Mouse (Mus musculus): ENCODE results near the gene Itga5. TPM values are rescaled to one million over a fixed set of nuclear protein-coding genes. Genes with fewer than 3 reads are reported as not detected.
A peak's percentile ranks its signal among the peaks of the same experiment; 100 is the strongest.

Gene Itga5
- total and polyA plus RNA-seq, 3 experiments: 0.17 to 1.8 (median 0.28) TPM

GRCm38 (mm10) chr15:103342415-103342814 is 24.1 kb downstream of the Itga5 start (continued):
- TF ChIP-seq ZMIZ1 (IDR thresholded peaks at IDR 0.05; ENCODE audit: low read depth, low read length): no peak
- TF ChIP-seq MAZ (IDR thresholded peaks at IDR 0.05; ENCODE audit: low read depth, low read length): no peak
- no peak for TF ChIP-seq MAX (IDR thresholded peaks at IDR 0.05; ENCODE audit: low read length)
- no peak for TF ChIP-seq ZKSCAN1 (IDR thresholded peaks at IDR 0.05; ENCODE audit: borderline replicate concordance, low read depth, low read length)
- no peak for TF ChIP-seq ELF1 (IDR thresholded peaks at IDR 0.05; ENCODE audit: low read depth, low read length)

GRCm38 (mm10) chr15:103341547-103341946 is 25.0 kb downstream of the Itga5 start:
- H3K9me3 ChIP-seq (replicated peaks; ENCODE audit: low read length): no peaks in the 10 kb centered on the region
- no peak overlapping the region for H3K27ac ChIP-seq (ENCODE audit: insufficient read depth, low read depth)
- no peak overlapping the region for H3K4me2 ChIP-seq (ENCODE audit: insufficient read depth, low read depth, poor library complexity, severe bottlenecking)
- in situ Hi-C loops (cut with MboI; ENCODE audit: low pct_ligation_motif_present, low pct_unique_long_range_greater_than_20kb, low sequenced_read_pairs): no loop called here
- dilution Hi-C loops (cut with MboI; ENCODE audit: extremely low pct_ligation_motif_present, extremely low pct_unique_long_range_greater_than_20kb, low sequenced_read_pairs): no loop called here
- no peak overlapping the region for H3K9ac ChIP-seq (ENCODE audit: insufficient read depth, low read depth)
- TF ChIP-seq PAX5 (IDR thresholded peaks at IDR 0.05; ENCODE audit: low read length): no peak
- H3K27me3 ChIP-seq (replicated peaks): peaks cover 8% of the 10 kb centered on the region
- H3K4me1 ChIP-seq (ENCODE audit: control insufficient read depth in 1 of 2, insufficient read depth in 2 of 2): peaks cover 11 to 41% of the 10 kb centered on the region in 2 experiments; a peak in 3 of 4 replicates
- H3K4me3 ChIP-seq (replicated peaks in 1 of 3; ENCODE audit: low read depth in 2 of 3, low read length in 2 of 3, poor library complexity in 1 of 3): no peak overlapping the region
- peaks cover 0 to 5% of the 10 kb centered on the region in 2 experiments for H3K36me3 ChIP-seq (replicated peaks in 1 of 2; ENCODE audit: control insufficient read depth in 1 of 2, insufficient read depth in 1 of 2, low read length in 1 of 2)
- no peak for DNase-seq (ENCODE audit: extremely low read depth)
- H3K79me2 ChIP-seq (replicated peaks; ENCODE audit: control insufficient read depth, extremely low read depth, insufficient read depth, poor library complexity, severe bottlenecking): no peaks in the 10 kb centered on the region

- in situ Hi-C loops (cut with MboI; ENCODE audit: low pct_ligation_motif_present, low pct_unique_long_range_greater_than_20kb, low sequenced_read_pairs): no loop called here
- Histone ChIP-seq H3K4me2 (ENCODE audit: insufficient read depth, low read depth, poor library complexity, severe bottlenecking) (0 out of 2 replicates have a peak overlapping the region, but pooled peaks have one; percentile 84), H3K9ac (ENCODE audit: insufficient read depth, low read depth) (no peak overlapping the region), H3K36me3 (replicated peaks in 1 of 2; ENCODE audit: control insufficient read depth in 1 of 2, insufficient read depth in 1 of 2, low read length in 1 of 2) (peaks cover 0 to 3% of the 10 kb centered on the region in 2 experiments), H3K9me3 (replicated peaks; ENCODE audit: low read length) (no peaks in the 10 kb centered on the region), H3K79me2 (replicated peaks; ENCODE audit: control insufficient read depth, extremely low read depth, insufficient read depth, poor library complexity, severe bottlenecking) (no peaks in the 10 kb centered on the region), H3K4me3 (replicated peaks in 1 of 3; ENCODE audit: low read depth in 2 of 3, low read length in 2 of 3, poor library complexity in 1 of 3) (no peak overlapping the region), H3K27ac (ENCODE audit: insufficient read depth, low read depth) (no peak overlapping the region), H3K4me1 (ENCODE audit: control insufficient read depth in 1 of 2, insufficient read depth in 2 of 2) (peaks cover 11 to 47% of the 10 kb centered on the region in 2 experiments; a peak in 3 of 4 replicates), H3K27me3 (replicated peaks) (peaks cover 8% of the 10 kb centered on the region)
- dilution Hi-C loops (cut with MboI; ENCODE audit: extremely low pct_ligation_motif_present, extremely low pct_unique_long_range_greater_than_20kb, low sequenced_read_pairs): no loop called here
- DNase-seq (ENCODE audit: extremely low read depth): no peak
- TF ChIP-seq PAX5 (IDR thresholded peaks at IDR 0.05; ENCODE audit: low read length) (no peak), CTCF (conservative IDR thresholded peaks at IDR 0.05 in 1 of 2, IDR thresholded peaks at IDR 0.05 in 1 of 2; ENCODE audit: low read depth in 2 of 2, low read length in 2 of 2) (peak in 1 of 2 experiments; percentile 40; a peak in 2 of 4 replicates), MYC (IDR thresholded peaks at IDR 0.05; ENCODE audit: low read depth, low read length) (no peak), USF1 (IDR thresholded peaks at IDR 0.05; ENCODE audit: low read depth, low read length) (no peak)
Observed at GRCm38 (mm10) chr15:103340786-103341185, 25.8 kb downstream of the Itga5 start.

- Histone ChIP-seq H3K4me1 (ENCODE audit: control insufficient read depth in 1 of 2, insufficient read depth in 2 of 2) (peaks cover 13 to 55% of the 10 kb centered on the region in 2 experiments; a peak in 3 of 4 replicates), H3K27me3 (replicated peaks) (peaks cover 8% of the 10 kb centered on the region), H3K79me2 (replicated peaks; ENCODE audit: control insufficient read depth, extremely low read depth, insufficient read depth, poor library complexity, severe bottlenecking) (no peaks in the 10 kb centered on the region), H3K4me3 (replicated peaks in 1 of 3; ENCODE audit: low read depth in 2 of 3, low read length in 2 of 3, poor library complexity in 1 of 3) (peak within 1 kb of the TSS; percentile 55 to 72 (median 56)), H3K36me3 (replicated peaks in 1 of 2; ENCODE audit: control insufficient read depth in 1 of 2, insufficient read depth in 1 of 2, low read length in 1 of 2) (peaks cover 0 to 2% of the 10 kb centered on the region in 2 experiments), H3K9ac (ENCODE audit: insufficient read depth, low read depth) (peak within 1 kb of the TSS; percentile 19; the same call in 1 of the 2 replicates), H3K9me3 (replicated peaks; ENCODE audit: low read length) (no peaks in the 10 kb centered on the region), H3K4me2 (ENCODE audit: insufficient read depth, low read depth, poor library complexity, severe bottlenecking) (peak within 1 kb of the TSS; percentile 84), H3K27ac (ENCODE audit: insufficient read depth, low read depth) (no peak within 1 kb of the TSS)
- dilution Hi-C loops (cut with MboI; ENCODE audit: extremely low pct_ligation_motif_present, extremely low pct_unique_long_range_greater_than_20kb, low sequenced_read_pairs) (no loop called here), in situ Hi-C loops (cut with MboI; ENCODE audit: low pct_ligation_motif_present, low pct_unique_long_range_greater_than_20kb, low sequenced_read_pairs) (no loop called here)
- TF ChIP-seq MAZ (IDR thresholded peaks at IDR 0.05; ENCODE audit: low read depth, low read length) (0 out of 2 replicates have a peak, but pooled peaks have one; percentile 57), IRF4 (IDR thresholded peaks at IDR 0.05; ENCODE audit: low read depth, low read length) (0 out of 2 replicates have a peak, but pooled peaks have one; percentile 6), KAT2A (IDR thresholded peaks at IDR 0.05; ENCODE audit: insufficient replicate concordance, low read length) (no peak), CTCF (conservative IDR thresholded peaks at IDR 0.05 in 1 of 2, IDR thresholded peaks at IDR 0.05 in 1 of 2; ENCODE audit: low read depth in 2 of 2, low read length in 2 of 2) (peak in 1 of 2 experiments; percentile 45; a peak in 2 of 4 replicates)
- DNase-seq (ENCODE audit: extremely low read depth): no peak
Observed at GRCm38 (mm10) chr15:103339961-103340337, 26.6 kb downstream of the Itga5 start, which contains the start of gene Zfp385a. Gene Zfp385a (minus strand): TSS chr15:103340093.
